Mouse (Mus musculus) c-Kit-positive CD71-negative TER-119-negative erythroid progenitor cells, embryonic 14.5 days (primary cell): Measurements from ENCODE around the gene Gm20865.
"Not testable (repeated sequence)": the region's sequence is repeated elsewhere in the genome, so short reads cannot be mapped to it uniquely, and the experiment has no call there.

ENCODE experiments used
- DNase-seq: peaks from one replicate; pipeline ENCODE4 v3.0.0-alpha.2; 2013; ENCODE audit warnings: low read depth

Gene Gm20865

DNA sequence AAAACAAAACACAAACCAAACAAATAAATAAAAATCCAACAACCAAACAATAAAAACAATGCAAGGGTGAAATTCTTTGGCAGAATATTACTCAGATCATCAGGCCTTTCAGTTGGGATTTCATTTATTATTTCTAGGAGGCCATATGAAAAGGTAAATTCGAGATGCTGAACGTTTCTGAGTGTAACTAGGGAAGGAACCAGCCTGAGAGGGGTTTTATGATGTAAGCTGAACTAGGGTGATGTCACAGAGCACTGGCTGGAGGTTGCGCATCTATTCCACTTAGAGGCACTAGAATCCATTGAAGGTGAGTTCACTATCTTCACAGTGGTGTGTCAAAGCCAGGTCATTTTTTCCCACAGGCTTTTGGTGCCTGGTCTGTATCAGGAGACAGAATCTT lies at the start of gene Gm20865:
Gene Gm20865 (plus strand): TSS at position 301 of the 400 bp plus-strand sequence.
- not testable (repeated sequence) for DNase-seq
